Mouse (Mus musculus) adrenal gland, adult 8-10 months (tissue): ENCODE measurements around the gene Blcap. TPM values are rescaled to one million over a fixed set of nuclear protein-coding genes. Genes with fewer than 3 reads are reported as not detected.
"Not testable (repeated sequence)": the region's sequence is repeated elsewhere in the genome, so short reads cannot be mapped to it uniquely, and the experiment has no call there.

ENCODE experiments used
- DNase-seq: peaks from one replicate; pipeline ENCODE4 v3.0.0; 2022
- total RNA-seq, 4 experiments: library from RNA; stranded (reverse); gene quantifications; 2 replicates each; pipeline ENCODE4 v1.2.4; 2022

Blcap gene
- total RNA-seq, result 10 to 100 TPM; 81.0 to 96.7 (median 91.6) TPM

GRCm38 (mm10) chr2:157571224-157571832 is at the start of gene Blcap:
Gene Blcap (minus strand): TSS chr2:157571274.
- DNase-seq, result no peak

GRCm38 (mm10) chr2:157618393-157618792 is 47.3 kb upstream of the Blcap start:
- no peak for DNase-seq

- no peak for DNase-seq
Observed at GRCm38 (mm10) chr2:157613997-157614396, 42.9 kb upstream of the Blcap start.

- DNase-seq, result no peak
Observed at GRCm38 (mm10) chr2:157611735-157612134, 40.7 kb upstream of the Blcap start.

GRCm38 (mm10) chr2:157607542-157608236 is 36.6 kb upstream of the Blcap start:
- DNase-seq, result no peak

- DNase-seq, result peak; percentile 11
Observed at GRCm38 (mm10) chr2:157605025-157605675, 34.1 kb upstream of the Blcap start.

- no peak for DNase-seq
Observed at GRCm38 (mm10) chr2:157601435-157601839, 30.4 kb upstream of the Blcap start.

- DNase-seq, result no peak
Observed at GRCm38 (mm10) chr2:157596876-157597566, 25.9 kb upstream of the Blcap start.

- DNase-seq, result not testable (repeated sequence)
Observed at GRCm38 (mm10) chr2:157585351-157585750, 14.3 kb upstream of the Blcap start.

GRCm38 (mm10) chr2:157572786-157573185 is 1.7 kb upstream of the Blcap start:
- no peak for DNase-seq

GRCm38 (mm10) chr2:157569796-157570485 is 1.1 kb downstream of the Blcap start:
- no peak for DNase-seq

- no peak for DNase-seq
Observed at GRCm38 (mm10) chr2:157568881-157569280, 2.2 kb downstream of the Blcap start.

- no peak for DNase-seq
Observed at GRCm38 (mm10) chr2:157567235-157567961, 3.7 kb downstream of the Blcap start.

GRCm38 (mm10) chr2:157566260-157566952 is 4.7 kb downstream of the Blcap start:
- DNase-seq, result peak; percentile 72

- DNase-seq, result no peak
Observed at GRCm38 (mm10) chr2:157565898-157566259, 5.2 kb downstream of the Blcap start.

GRCm38 (mm10) chr2:157565446-157565845 is 5.6 kb downstream of the Blcap start:
- no peak for DNase-seq

- DNase-seq, result no peak
Observed at GRCm38 (mm10) chr2:157564723-157565122, 6.4 kb downstream of the Blcap start.

- DNase-seq, result no peak
Observed at GRCm38 (mm10) chr2:157563031-157563430, 8.0 kb downstream of the Blcap start.

GRCm38 (mm10) chr2:157561165-157561836 is 9.8 kb downstream of the Blcap start:
- peak; percentile 86 for DNase-seq

- no peak for DNase-seq
Observed at GRCm38 (mm10) chr2:157560302-157560701, 10.8 kb downstream of the Blcap start.

GRCm38 (mm10) chr2:157559858-157560257 is 11.2 kb downstream of the Blcap start, which contains the start of gene Nnat:
Gene Nnat (plus strand): TSS chr2:157560078.
- DNase-seq, result no peak
